Mouse (Mus musculus) liver, postnatal 0 days (tissue): ENCODE results near the gene Wfdc15b. TPM values are rescaled to one million over a fixed set of nuclear protein-coding genes. Genes with fewer than 3 reads are reported as not detected.
"Not testable (repeated sequence)": the region's sequence is repeated elsewhere in the genome, so short reads cannot be mapped to it uniquely, and the experiment has no call there.

Experiments used
- ATAC-seq: fragments of 200-750 bp; cut with Nextera tagmentation; 2 replicates; pipeline ENCODE4 v1.8.0; 2017; ENCODE audit warnings: mild to moderate bottlenecking, moderate library complexity
- DNase-seq: peaks from one replicate; pipeline ENCODE4 v3.0.0-alpha.2; 2016
- H3K27ac ChIP-seq: fragments of 300-500 bp; sonication (generic); 2 replicates; pipeline ENCODE4 v1.5.1; 2014; ENCODE audit warnings: antibody characterized with exemption, moderate library complexity, mild to moderate bottlenecking, low read depth
- H3K27me3 ChIP-seq: fragments of 300-500 bp; sonication (generic); 2 replicates; pipeline ENCODE4 v1.6.1; 2014; ENCODE audit warnings: low read length, control low read depth, mixed read lengths; ENCODE audit not compliant: insufficient read depth
- H3K36me3 ChIP-seq: fragments of 300-500 bp; sonication (generic); replicated peaks from 2 replicates; pipeline ENCODE4 v1.6.1; 2014; ENCODE audit warnings: mild to moderate bottlenecking, control low read depth, low read length, moderate library complexity, mixed read lengths; ENCODE audit not compliant: insufficient read depth
- H3K4me1 ChIP-seq: fragments of 300-500 bp; sonication (generic); 2 replicates; pipeline ENCODE4 v1.6.1; 2014; ENCODE audit warnings: antibody characterized with exemption, mild to moderate bottlenecking, control low read depth; ENCODE audit not compliant: insufficient read depth
- H3K4me2 ChIP-seq: fragments of 300-500 bp; sonication (generic); 2 replicates; pipeline ENCODE4 v1.6.1; 2014; ENCODE audit warnings: low read depth, mild to moderate bottlenecking, low read length, moderate library complexity, mixed read lengths
- H3K4me3 ChIP-seq: fragments of 300-500 bp; sonication (generic); 2 replicates; pipeline ENCODE4 v1.5.1; 2014; ENCODE audit warnings: low read depth, low read length
- H3K9ac ChIP-seq: fragments of 300-500 bp; sonication (generic); replicated peaks from 2 replicates; pipeline ENCODE4 v1.6.1; 2014; ENCODE audit warnings: mild to moderate bottlenecking, moderate library complexity
- H3K9me3 ChIP-seq: fragments of 300-500 bp; sonication (generic); 2 replicates; pipeline ENCODE4 v1.6.1; 2016; ENCODE audit warnings: mild to moderate bottlenecking, control low read depth, low read length, mixed read lengths
- CTCF ChIP-seq: sonication (generic); IDR thresholded peaks from 2 replicates; pipeline ENCODE4 v1.5.1; 2016; ENCODE audit warnings: antibody characterized with exemption, low read depth
- EP300 ChIP-seq: IDR thresholded peaks from 2 replicates; pipeline ENCODE4 v1.6.1; 2016; ENCODE audit warnings: antibody characterized with exemption, low read depth, mild to moderate bottlenecking
- WGBS: fragments of 180-500 bp; shearing (Covaris S2); extraction: QIAGEN DNeasy Blood & Tissue Kit; methylation state at CpG from one replicate; pipeline ENCODE4 v1.1.7; 2014; ENCODE audit not compliant: insufficient replicate concordance; 5-methylcytosine and 5-hydroxymethylcytosine counted together
- polyA plus RNA-seq: library from polyadenylated mRNA; unstranded; fragments of >200 nt; fragmentation: Nextera tagmentation; extraction: Ambion mirVana; gene quantifications from 2 replicates; pipeline ENCODE4 v1.2.1, GENCODE M21; 2015

The Wfdc15b gene
- polyA plus RNA-seq, 1 experiment from 2014 or later: 0.27 TPM

- H3K9ac ChIP-seq: no peak overlapping the region
- H3K36me3 ChIP-seq: no peaks in the 10 kb centered on the region
- H3K4me3 ChIP-seq: no peak overlapping the region
- 84% methylated on average over 5 of the region's 5 CpGs for WGBS
- H3K27ac ChIP-seq: no peak overlapping the region
- ATAC-seq (no peak), DNase-seq (no peak)
- H3K27me3 ChIP-seq: no peaks in the 10 kb centered on the region
- no peak for TF ChIP-seq EP300
- no peak for TF ChIP-seq CTCF
- no peak overlapping the region for H3K4me2 ChIP-seq
- H3K4me1 ChIP-seq: no peaks in the 10 kb centered on the region
- H3K9me3 ChIP-seq: 0 out of 2 replicates have a peak, but pooled peaks cover 3% of the 10 kb centered on the region
These were observed 8.7 kb downstream of the Wfdc15b start for GRCm38 (mm10) chr2:164212711-164213110.

GRCm38 (mm10) chr2:164210892-164211291 lies 10.6 kb downstream of the Wfdc15b start:
- 77% methylated on average over 4 of the region's 4 CpGs for WGBS
- no peaks in the 10 kb centered on the region for H3K27me3 ChIP-seq

GRCm38 (mm10) chr2:164206676-164207075 lies 14.8 kb downstream of the Wfdc15b start:
- H3K27me3 ChIP-seq: no peaks in the 10 kb centered on the region
- H3K9me3 ChIP-seq: 0 out of 2 replicates have a peak, but pooled peaks cover 3% of the 10 kb centered on the region
- H3K9ac ChIP-seq: no peak overlapping the region
- no peaks in the 10 kb centered on the region for H3K4me1 ChIP-seq
- no peak for ATAC-seq
- 43% methylated on average over 4 of the region's 4 CpGs for WGBS
- H3K36me3 ChIP-seq: no peaks in the 10 kb centered on the region
- TF ChIP-seq EP300 (no peak), CTCF (no peak)
- no peak overlapping the region for H3K4me3 ChIP-seq
- no peak overlapping the region for H3K27ac ChIP-seq
- no peak for DNase-seq
- no peak overlapping the region for H3K4me2 ChIP-seq

More at GRCm38 (mm10) chr2:164210892-164211291, 10.6 kb downstream of the Wfdc15b start:
- Histone ChIP-seq H3K9ac (no peak overlapping the region), H3K4me2 (no peak overlapping the region), H3K27ac (no peak overlapping the region), H3K9me3 (0 out of 2 replicates have a peak, but pooled peaks cover 3% of the 10 kb centered on the region), H3K4me1 (no peaks in the 10 kb centered on the region), H3K36me3 (no peaks in the 10 kb centered on the region), H3K4me3 (no peak overlapping the region)
- DNase-seq (no peak), ATAC-seq (no peak)
- TF ChIP-seq CTCF: no peak
- no peak for TF ChIP-seq EP300

- WGBS: 87% methylated on average over 10 of the region's 10 CpGs
- H3K27ac ChIP-seq, DNase-seq: not testable (repeated sequence)
These were observed 15.4 kb downstream of the Wfdc15b start for GRCm38 (mm10) chr2:164206011-164206410.

GRCm38 (mm10) chr2:164199626-164200327 lies 21.7 kb downstream of the Wfdc15b start, which contains the start of gene Wfdc15a:
Gene Wfdc15a, minus strand, starts transcription at chr2:164200130.
- Histone ChIP-seq H3K9ac (no peak within 1 kb of the TSS), H3K36me3 (no peaks in the 10 kb centered on the region), H3K4me3 (no peak within 1 kb of the TSS), H3K9me3 (no peaks in the 10 kb centered on the region), H3K27me3 (no peaks in the 10 kb centered on the region), H3K4me2 (no peak within 1 kb of the TSS), H3K4me1 (no peaks in the 10 kb centered on the region), H3K27ac (no peak within 1 kb of the TSS)
- TF ChIP-seq EP300 (no peak), CTCF (no peak)
- DNase-seq: no peak
- WGBS: 71% methylated on average over 20 of the region's 20 CpGs
- ATAC-seq: no peak

More at GRCm38 (mm10) chr2:164206011-164206410, 15.4 kb downstream of the Wfdc15b start:
- not testable (repeated sequence) for H3K4me2 ChIP-seq, H3K4me3 ChIP-seq, H3K4me1 ChIP-seq, H3K27me3 ChIP-seq, ATAC-seq, H3K36me3 ChIP-seq, H3K9ac ChIP-seq, H3K9me3 ChIP-seq

- H3K36me3 ChIP-seq: no peaks in the 10 kb centered on the region
- H3K9me3 ChIP-seq: no peaks in the 10 kb centered on the region
- H3K4me1 ChIP-seq: no peaks in the 10 kb centered on the region
- no peak for ATAC-seq
- no peak overlapping the region for H3K4me2 ChIP-seq
- no peak for DNase-seq
- WGBS: 78% methylated on average over 5 of the region's 5 CpGs
- no peaks in the 10 kb centered on the region for H3K27me3 ChIP-seq
- no peak overlapping the region for H3K9ac ChIP-seq
- no peak overlapping the region for H3K27ac ChIP-seq
- H3K4me3 ChIP-seq: no peak overlapping the region
- no peak for TF ChIP-seq EP300
- no peak for TF ChIP-seq CTCF
These were observed 24.8 kb downstream of the Wfdc15b start for GRCm38 (mm10) chr2:164196700-164196990.
